Mouse (Mus musculus): ENCODE data around the gene Gm17606.
A peak's percentile ranks its signal among the peaks of the same experiment; 100 is the strongest.
"Not testable (repeated sequence)": the region's sequence is repeated elsewhere in the genome, so short reads cannot be mapped to it uniquely, and the experiment has no call there.

Gm17606 gene

DNA sequence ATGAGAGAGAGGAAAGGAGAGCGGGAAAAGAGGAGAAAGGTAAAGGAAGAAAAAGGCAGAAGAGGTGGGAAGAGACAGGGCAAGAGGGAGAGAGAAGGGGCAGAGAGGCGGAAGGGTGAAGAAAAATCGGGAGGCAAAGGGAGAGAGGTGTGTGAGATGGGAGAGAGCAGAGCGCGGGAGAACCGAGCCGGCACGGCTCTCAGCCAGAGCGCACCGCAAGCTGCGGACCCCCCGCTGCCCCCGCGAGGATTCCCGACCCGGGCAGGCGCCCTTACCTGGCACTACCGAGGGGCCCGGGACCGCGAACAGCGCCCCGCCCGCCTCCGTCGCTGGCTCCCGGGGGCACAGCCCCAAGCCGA, at the start of gene Gm17606:
TSS of gene Gm17606 (plus strand) at position 7 of the 359 bp plus-strand sequence.
- DNase-seq (ENCODE audit: low spot score in 2 of 2) = no peak

- DNase-seq (ENCODE audit: low spot score in 2 of 2) = no peak
Observed at GRCm38 (mm10) chr14:54591056-54591455, 49.7 kb upstream of the Gm17606 start.

DNA sequence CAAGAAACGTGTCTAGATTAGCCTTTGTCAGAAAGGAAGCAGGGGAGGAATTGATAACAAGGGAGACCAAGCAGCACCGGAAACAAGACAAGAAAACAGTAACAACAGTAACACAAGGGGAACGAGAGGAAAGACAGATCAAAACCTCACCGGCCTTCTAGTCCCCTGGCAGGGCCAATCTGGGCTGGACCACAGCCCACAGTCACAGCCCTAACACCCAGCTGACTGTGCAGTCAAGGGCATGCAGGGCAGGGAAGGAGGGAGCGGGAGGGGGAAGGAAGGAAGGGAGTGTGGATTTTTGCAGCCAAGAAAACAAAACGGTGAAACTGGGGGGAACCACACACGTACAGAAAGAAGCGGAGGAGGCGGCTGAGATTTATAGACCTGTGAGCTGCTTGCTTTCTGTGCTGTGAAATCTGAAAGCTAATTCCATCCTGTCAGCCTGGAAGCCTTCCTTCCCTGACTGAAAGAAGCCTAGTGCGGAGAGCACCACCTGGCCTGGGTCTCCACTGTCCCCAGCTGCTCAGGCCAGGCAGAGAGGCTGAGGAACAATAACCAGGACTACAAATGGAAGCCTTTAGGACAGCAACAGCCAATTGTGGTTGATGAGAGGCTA, 48.3 kb upstream of the Gm17606 start:
- DNase-seq (ENCODE audit: low spot score in 2 of 2) = peak; percentile 46 to 75

DNA sequence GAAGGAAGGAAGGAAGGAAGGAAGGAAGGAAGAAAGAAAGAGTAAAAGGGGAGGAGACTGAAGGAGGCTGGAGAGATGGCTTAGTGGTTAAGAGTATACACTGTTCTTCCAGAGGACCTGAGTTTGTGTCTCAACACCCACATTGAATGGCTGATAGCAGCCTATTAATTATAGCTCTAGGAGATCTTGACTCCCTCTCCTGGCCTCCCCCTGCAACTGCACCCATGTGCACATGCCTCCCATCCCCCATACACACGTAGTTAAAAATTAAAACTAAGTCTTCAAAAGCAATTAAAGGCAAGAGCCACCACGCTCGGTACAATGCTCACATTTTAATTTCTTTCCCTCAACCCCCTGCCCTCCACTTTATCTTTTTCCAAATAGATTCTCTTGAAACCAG, 46.7 kb upstream of the Gm17606 start:
- DNase-seq (ENCODE audit: low spot score in 2 of 2) = no peak

DNA sequence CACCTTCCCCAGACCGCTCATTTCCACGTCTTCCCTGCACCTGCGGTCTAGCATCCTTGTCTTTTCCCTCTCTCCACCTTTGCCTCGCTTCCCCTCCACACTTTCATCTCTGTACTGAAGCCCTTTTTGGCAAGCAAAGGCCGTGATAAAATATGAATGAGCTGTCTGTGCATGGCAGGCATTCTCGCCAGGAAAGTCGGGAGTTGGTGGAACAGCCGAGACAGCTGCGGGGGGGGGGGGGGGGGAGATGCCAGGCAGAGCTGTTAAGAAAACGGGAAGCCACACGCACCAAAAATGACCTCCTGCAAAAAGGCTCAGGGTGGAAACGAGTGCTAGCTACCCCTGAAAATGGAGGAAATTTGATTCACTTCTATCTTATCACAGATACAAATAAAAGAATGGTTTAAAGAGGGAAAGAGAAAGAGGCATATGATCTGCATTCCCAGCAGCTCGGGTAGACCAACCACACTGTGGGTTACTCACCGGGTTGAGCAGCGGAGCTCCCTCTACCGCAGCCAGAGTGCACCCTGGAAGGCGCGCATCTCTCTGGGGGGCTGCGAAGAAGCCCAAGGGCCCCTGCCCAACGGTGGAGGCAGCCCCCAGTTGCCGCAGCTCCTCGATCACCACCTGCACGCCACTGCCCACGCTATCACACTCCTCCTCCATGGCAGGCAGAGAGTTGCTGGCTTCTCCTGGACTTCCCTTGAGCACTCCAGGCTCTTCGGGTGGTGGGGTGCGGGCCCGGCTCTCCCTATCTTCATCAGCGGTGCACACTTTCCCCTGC, 45.9 kb upstream of the Gm17606 start:
- DNase-seq (ENCODE audit: low spot score in 2 of 2) = peak in 1 of 2 experiments; percentile 52

DNA sequence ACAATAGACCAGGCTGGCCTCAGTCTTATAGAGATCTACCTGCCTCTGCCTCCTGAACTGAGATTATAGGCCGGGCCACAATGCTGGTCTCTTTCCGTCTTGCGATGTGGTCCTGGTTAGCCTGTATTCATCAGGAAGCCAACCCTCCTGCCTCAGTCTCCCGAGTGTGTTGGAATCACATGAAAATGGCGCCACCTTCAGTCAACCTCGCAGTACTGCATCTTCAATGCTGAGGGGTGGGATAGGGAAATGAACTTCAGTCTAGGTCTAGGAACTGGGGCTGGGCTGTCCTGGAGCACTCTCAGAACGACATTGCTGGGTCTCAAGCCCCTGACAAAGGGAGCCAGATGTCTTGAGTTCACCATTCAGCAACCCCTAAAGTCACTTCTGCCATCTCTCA, 43.7 kb upstream of the Gm17606 start:
- DNase-seq (ENCODE audit: low spot score in 2 of 2) = no peak

- no peak for DNase-seq (ENCODE audit: low spot score in 2 of 2)
Observed at GRCm38 (mm10) chr14:54601601-54602000, 39.2 kb upstream of the Gm17606 start.

- no peak for DNase-seq (ENCODE audit: low spot score in 2 of 2)
Observed at GRCm38 (mm10) chr14:54602613-54603012, 38.1 kb upstream of the Gm17606 start.

- peak; percentile 98 for DNase-seq (ENCODE audit: low spot score in 2 of 2)
Observed at GRCm38 (mm10) chr14:54603038-54603654, 37.6 kb upstream of the Gm17606 start.

GRCm38 (mm10) chr14:54603686-54604085, 37.1 kb upstream of the Gm17606 start:
- no peak for DNase-seq (ENCODE audit: low spot score in 2 of 2)

- DNase-seq (ENCODE audit: low spot score in 2 of 2) = peak; percentile 85 to 86
Observed at GRCm38 (mm10) chr14:54605752-54606321, 34.9 kb upstream of the Gm17606 start, which contains the start of gene 4931414P19Rik. TSS of gene 4931414P19Rik (minus strand) at chr14:54605993.

- DNase-seq (ENCODE audit: low spot score in 2 of 2) = no peak
Observed at GRCm38 (mm10) chr14:54607226-54607625, 33.5 kb upstream of the Gm17606 start.

GRCm38 (mm10) chr14:54609245-54609644, 31.5 kb upstream of the Gm17606 start:
- no peak for DNase-seq (ENCODE audit: low spot score in 2 of 2)

- no peak for DNase-seq (ENCODE audit: low spot score in 2 of 2)
Observed at GRCm38 (mm10) chr14:54609962-54610361, 30.8 kb upstream of the Gm17606 start.

- no peak for DNase-seq (ENCODE audit: low spot score in 2 of 2)
Observed at GRCm38 (mm10) chr14:54610648-54611047, 30.1 kb upstream of the Gm17606 start.

- DNase-seq (ENCODE audit: low spot score in 2 of 2) = not testable (repeated sequence)
Observed at GRCm38 (mm10) chr14:54614130-54614529, 26.6 kb upstream of the Gm17606 start.

GRCm38 (mm10) chr14:54616226-54616825, 24.4 kb upstream of the Gm17606 start:
- no peak for DNase-seq (ENCODE audit: low spot score in 2 of 2)

DNA sequence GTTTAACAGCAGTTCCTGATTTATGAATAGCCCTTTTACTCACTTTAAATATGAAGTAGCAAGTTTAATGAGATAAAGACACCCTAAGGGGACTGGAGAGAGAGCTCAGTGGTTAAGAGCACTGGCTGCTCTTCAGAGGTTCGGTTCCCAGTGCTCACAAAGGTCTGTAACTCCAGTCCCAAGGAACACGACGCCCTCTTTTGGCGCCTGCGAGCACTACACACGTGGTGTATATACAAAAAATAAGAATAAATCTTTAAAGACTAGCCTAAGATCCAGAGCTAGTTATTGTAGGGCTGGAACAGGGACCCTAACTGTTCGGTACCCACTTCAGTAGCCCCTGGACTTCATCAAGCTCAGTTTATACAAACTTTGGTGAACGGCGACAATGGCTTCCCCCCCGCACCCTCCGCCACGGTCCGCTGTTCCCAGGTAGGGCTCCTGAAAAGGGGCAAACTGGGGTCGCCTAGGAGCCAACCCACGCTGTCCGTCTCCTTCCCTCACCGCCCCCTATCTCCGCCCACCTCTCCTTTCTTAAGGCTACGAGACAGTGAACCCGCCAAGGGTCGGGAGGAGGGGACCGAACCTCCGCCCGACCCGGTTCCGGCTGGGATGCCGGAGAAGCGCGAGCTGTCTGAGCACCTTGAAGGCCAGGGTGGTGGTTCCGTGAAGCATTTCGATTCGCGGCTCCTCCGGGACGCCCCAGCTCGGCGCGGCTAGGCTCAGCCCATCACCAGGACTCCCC, 23.4 kb upstream of the Gm17606 start:
- no peak for DNase-seq (ENCODE audit: low spot score in 2 of 2)

DNA sequence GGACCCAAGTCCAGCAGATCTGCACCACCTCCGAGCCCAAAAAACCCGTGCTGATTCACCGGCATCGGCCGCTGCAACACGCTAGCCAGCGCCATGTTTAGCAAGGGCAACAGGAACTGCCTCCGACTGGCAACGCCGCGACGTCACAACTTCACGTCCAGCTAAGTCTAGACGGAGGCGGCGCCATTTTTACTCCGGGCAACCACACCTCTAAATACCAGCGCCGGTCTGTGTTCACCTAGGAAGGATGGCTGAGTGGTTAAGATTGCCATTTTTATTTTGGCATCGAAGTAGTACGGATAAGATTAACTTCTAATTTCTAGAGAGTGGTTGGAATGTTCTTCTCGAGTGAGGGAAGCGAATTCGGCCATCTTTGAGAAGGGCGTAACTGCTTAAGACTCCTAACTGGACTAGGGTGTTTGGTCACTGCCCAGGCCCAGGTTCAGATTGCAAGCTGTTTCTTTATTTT, 22.8 kb upstream of the Gm17606 start, which contains the start of gene Psmb5:
TSS of gene Psmb5 (minus strand) at position 126 of the 469 bp plus-strand sequence.
- peak; percentile 94 for DNase-seq (ENCODE audit: low spot score in 2 of 2)

- no peak for DNase-seq (ENCODE audit: low spot score in 2 of 2)
Observed at GRCm38 (mm10) chr14:54621133-54621532, 19.6 kb upstream of the Gm17606 start, which contains the start of gene Psmb11. TSS of gene Psmb11 (plus strand) at chr14:54621433.

- no peak for DNase-seq (ENCODE audit: low spot score in 2 of 2)
Observed at GRCm38 (mm10) chr14:54623334-54623733, 17.4 kb upstream of the Gm17606 start.

Data from right cerebral cortex, postnatal 10 days (tissue).